Mouse (Mus musculus) kidney, adult 2 months (tissue): ENCODE measurements around the gene Adgrg2. TPM values are rescaled to one million over a fixed set of nuclear protein-coding genes. Genes with fewer than 3 reads are reported as not detected.

Experiments
- DNase-seq: peaks from one replicate; pipeline ENCODE4 v3.0.0; 2021
- H3K27ac ChIP-seq: fragments of 200-500 bp; 2 replicates; pipeline ENCODE4 v1.5.1; 2012; ENCODE audit warnings: low read depth, low read length, control low read depth, inconsistent platforms; ENCODE audit not compliant: insufficient read depth
- H3K27me3 ChIP-seq: fragments of 200-500 bp; replicated peaks from 2 replicates; pipeline ENCODE4 v1.6.1; 2012; ENCODE audit warnings: mild to moderate bottlenecking, moderate library complexity, low read length, inconsistent platforms; ENCODE audit not compliant: control insufficient read depth, insufficient read depth
- H3K36me3 ChIP-seq: fragments of 200-500 bp; 2 replicates; pipeline ENCODE4 v1.6.1; 2012; ENCODE audit warnings: mild to moderate bottlenecking, moderate library complexity, low read length, inconsistent platforms; ENCODE audit not compliant: control insufficient read depth, insufficient read depth
- H3K4me1 ChIP-seq: fragments of 200-500 bp; 2 replicates; pipeline ENCODE4 v1.6.1; 2011; ENCODE audit warnings: low read length; ENCODE audit not compliant: control insufficient read depth, insufficient read depth
- H3K4me3 ChIP-seq: fragments of 200-500 bp; 2 replicates; pipeline ENCODE4 v1.5.1; 2011; ENCODE audit warnings: mild to moderate bottlenecking, low read depth, low read length, control low read depth; ENCODE audit not compliant: insufficient read depth
- CTCF ChIP-seq: fragments of 200-500 bp; conservative IDR thresholded peaks from 2 replicates; pipeline ENCODE4 v1.5.1; 2011; ENCODE audit warnings: low read depth, mild to moderate bottlenecking, control low read depth, low read length, moderate library complexity, mixed read lengths; ENCODE audit not compliant: insufficient read depth, insufficient read length
- POLR2A ChIP-seq: fragments of 200-500 bp; IDR thresholded peaks from one replicate; pipeline ENCODE4 v1.6.1; 2011; ENCODE audit warnings: low read depth, low read length, control low read depth
- WGBS: fragments of 180-500 bp; shearing (Covaris S2); methylation state at CpG from one replicate; pipeline ENCODE4 v1.1.7; 2018; 5-methylcytosine and 5-hydroxymethylcytosine counted together
- polyA plus RNA-seq: library from polyadenylated mRNA; depleted of rRNA; stranded (reverse); fragments of >200 nt; gene quantifications from 2 replicates; pipeline ENCODE4 v1.2.3, GENCODE M21; 2012

Adgrg2 gene
- polyA plus RNA-seq, 1 experiment = 0.44 TPM

DNA sequence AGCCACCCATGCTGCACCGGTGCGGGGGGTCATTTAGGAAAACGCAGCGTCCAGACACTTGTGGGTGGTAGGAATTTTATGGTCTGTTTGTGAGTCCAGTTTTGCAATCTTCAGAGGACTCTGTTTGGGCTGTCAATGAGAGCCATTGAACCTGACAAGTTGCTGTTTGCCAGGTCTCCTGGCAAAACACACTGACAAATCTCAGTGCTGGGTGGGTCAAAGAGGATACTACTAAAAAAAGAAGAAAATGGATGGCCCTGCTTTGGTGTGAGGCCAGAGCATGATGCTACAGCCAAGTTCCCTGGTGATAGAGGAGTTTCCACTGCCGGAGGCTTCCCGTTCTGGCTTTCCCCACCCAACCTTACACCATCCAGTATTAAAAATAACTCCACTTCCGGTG lies 27.9 kb downstream of the Adgrg2 start:
- Histone ChIP-seq H3K4me1 (no peaks in the 10 kb centered on the region), H3K4me3 (no peak overlapping the region), H3K27ac (no peak overlapping the region), H3K27me3 (no peaks in the 10 kb centered on the region), H3K36me3 (no peaks in the 10 kb centered on the region)
- WGBS = 74% methylated on average over 7 of the region's 7 CpGs
- DNase-seq = no peak
- no peak for TF ChIP-seq POLR2A
- TF ChIP-seq CTCF = no peak

DNA sequence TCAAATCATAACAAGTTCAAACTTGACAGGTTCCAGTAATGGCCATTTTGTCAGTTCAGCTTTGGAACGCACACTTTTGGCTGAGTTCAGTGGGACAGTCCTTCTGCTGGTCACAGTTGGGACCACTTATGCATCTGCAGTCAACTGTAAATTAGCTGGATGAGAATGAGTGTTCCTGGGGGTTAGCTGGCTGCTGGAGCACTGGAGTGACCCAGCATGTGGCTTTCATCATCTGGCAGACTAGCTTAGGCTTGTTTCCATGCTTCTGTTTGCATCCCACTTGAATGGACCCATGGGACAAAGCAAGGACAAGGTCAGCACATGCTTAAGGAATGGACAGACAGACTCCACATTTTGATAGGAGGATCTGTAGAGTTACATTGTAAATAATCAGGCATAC lies 33.2 kb downstream of the Adgrg2 start:
- TF ChIP-seq CTCF (no peak), POLR2A (no peak)
- Histone ChIP-seq H3K4me1 (no peaks in the 10 kb centered on the region; the same call in 1 of the 2 replicates), H3K4me3 (no peak overlapping the region), H3K36me3 (no peaks in the 10 kb centered on the region), H3K27me3 (no peaks in the 10 kb centered on the region), H3K27ac (no peak overlapping the region)
- 84% methylated on average over 1 of the region's 1 CpGs for WGBS
- no peak for DNase-seq

DNA sequence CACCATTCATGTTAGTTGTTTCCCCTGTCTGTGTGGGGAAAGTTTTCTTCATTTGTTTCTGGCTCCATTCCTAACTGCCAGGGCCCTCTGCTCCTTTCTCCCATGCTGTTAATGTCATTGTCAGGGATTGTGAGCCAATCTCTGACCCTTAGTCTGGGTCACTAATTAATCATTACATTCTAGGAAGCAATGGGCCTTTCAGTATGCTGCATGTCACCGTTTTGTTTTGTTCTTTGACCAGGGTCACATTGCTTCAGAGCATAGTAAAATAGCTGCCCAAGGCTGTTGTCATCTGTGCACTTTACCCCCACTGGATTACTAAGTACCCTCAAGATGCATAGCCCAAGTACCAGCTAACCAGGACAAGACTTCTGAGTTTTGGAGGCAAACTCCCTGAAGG lies 36.0 kb downstream of the Adgrg2 start:
- 22% methylated on average over 1 of the region's 1 CpGs for WGBS
- Histone ChIP-seq H3K36me3 (no peaks in the 10 kb centered on the region), H3K4me3 (no peak overlapping the region), H3K27me3 (no peaks in the 10 kb centered on the region), H3K4me1 (no peaks in the 10 kb centered on the region; the same call in 1 of the 2 replicates), H3K27ac (peak overlapping the region; percentile 45)
- peak; percentile 79 for DNase-seq
- TF ChIP-seq POLR2A (no peak), CTCF (no peak)

DNA sequence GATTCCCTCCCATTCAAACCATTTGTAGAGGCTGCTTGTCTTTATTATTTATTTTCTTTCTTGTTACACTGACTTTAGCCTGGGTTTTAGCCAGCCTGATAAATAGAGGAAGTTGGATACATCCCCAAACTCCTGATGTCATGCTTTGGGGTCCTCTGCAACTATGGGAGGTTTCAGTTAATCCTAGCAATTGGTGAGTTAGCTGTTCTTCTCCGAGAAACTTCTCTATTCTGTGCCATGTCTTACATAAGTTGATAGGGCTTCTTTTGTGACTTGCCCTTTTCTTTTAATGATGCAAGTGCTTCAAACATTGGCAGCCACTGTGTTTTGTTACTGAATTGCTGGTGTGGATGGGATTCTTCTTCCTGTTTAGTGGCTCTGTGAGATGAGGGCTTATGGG lies 36.4 kb downstream of the Adgrg2 start:
- 54% methylated on average over 1 of the region's 1 CpGs for WGBS
- TF ChIP-seq POLR2A = no peak
- no peak for TF ChIP-seq CTCF
- Histone ChIP-seq H3K36me3 (no peaks in the 10 kb centered on the region), H3K27me3 (no peaks in the 10 kb centered on the region), H3K27ac (peak overlapping the region; percentile 45), H3K4me3 (no peak overlapping the region), H3K4me1 (no peaks in the 10 kb centered on the region; the same call in 1 of the 2 replicates)
- DNase-seq = peak; percentile 4

DNA sequence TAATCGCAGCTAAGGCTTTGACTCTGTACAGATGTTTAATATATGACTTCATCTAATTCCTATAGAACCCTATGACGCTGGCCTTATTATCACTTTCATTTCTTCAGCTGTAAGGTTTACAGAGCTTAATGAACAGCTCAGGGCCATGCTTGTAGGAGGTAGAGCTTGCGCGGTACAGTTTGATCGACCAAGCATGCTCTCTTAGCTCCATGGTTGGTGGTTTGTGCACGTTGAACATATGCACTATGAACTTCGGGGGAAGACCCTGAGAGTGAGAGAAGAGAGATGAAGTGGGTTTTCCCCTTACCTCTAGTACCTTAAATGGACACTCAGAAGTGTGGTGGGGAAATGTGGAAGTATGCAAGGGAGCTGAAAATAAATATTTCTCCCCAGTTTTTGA lies 41.7 kb downstream of the Adgrg2 start:
- TF ChIP-seq CTCF (no peak), POLR2A (no peak)
- 41% methylated on average over 7 of the region's 7 CpGs for WGBS
- no peak overlapping the region for H3K4me3 ChIP-seq
- H3K36me3 ChIP-seq = no peaks in the 10 kb centered on the region
- no peaks in the 10 kb centered on the region for H3K27me3 ChIP-seq
- H3K27ac ChIP-seq = no peak overlapping the region
- H3K4me1 ChIP-seq = no peaks in the 10 kb centered on the region
- DNase-seq = no peak

DNA sequence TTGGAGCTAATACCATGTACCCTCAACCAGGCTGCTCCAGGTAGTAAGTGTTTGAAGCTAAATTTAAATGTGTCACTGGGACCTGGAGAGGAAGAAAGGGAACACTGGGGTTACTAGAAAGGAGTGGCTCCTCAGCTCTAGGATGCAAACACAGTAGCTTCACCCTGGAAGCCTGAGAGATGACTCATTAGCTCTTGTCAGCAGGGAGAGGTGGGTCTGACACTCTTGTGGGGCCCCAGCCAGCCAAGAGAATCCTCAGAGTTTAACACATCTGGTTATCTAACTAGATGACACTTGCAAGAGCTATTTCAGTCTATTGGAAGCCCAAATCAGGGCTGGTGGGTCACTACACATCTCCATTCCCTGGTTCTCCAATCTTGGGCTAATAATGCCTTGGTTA lies 50.8 kb downstream of the Adgrg2 start:
- no peak for TF ChIP-seq CTCF
- TF ChIP-seq POLR2A = no peak
- no peak for DNase-seq
- H3K4me1 ChIP-seq = no peaks in the 10 kb centered on the region
- H3K36me3 ChIP-seq = no peaks in the 10 kb centered on the region
- no peak overlapping the region for H3K4me3 ChIP-seq
- no peaks in the 10 kb centered on the region for H3K27me3 ChIP-seq
- no peak overlapping the region for H3K27ac ChIP-seq

DNA sequence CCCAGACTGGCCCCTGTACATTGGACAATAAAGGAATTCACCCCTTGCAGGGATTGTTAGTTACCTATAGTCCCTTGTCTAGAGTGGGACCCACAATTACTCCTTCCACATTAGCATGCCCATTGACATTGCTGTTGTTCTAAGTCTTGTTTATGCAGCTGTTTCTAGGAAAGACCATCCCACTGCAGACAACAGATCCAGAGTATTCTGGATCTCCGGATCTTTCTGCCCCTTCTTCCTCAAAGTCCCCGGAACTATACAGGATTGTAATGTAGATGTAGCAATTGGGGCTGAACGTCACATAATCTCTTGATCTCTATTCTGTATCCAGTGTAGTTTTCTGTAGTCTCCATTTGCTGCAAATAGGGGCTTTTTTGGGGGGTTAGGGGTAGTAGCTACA lies 57.9 kb downstream of the Adgrg2 start:
- H3K4me1 ChIP-seq = no peaks in the 10 kb centered on the region
- no peaks in the 10 kb centered on the region for H3K27me3 ChIP-seq
- no peak for TF ChIP-seq POLR2A
- no peak for TF ChIP-seq CTCF
- no peaks in the 10 kb centered on the region for H3K36me3 ChIP-seq
- H3K27ac ChIP-seq = no peak overlapping the region
- H3K4me3 ChIP-seq = no peak overlapping the region
- no peak for DNase-seq
- 88% methylated on average over 3 of the region's 3 CpGs for WGBS

DNA sequence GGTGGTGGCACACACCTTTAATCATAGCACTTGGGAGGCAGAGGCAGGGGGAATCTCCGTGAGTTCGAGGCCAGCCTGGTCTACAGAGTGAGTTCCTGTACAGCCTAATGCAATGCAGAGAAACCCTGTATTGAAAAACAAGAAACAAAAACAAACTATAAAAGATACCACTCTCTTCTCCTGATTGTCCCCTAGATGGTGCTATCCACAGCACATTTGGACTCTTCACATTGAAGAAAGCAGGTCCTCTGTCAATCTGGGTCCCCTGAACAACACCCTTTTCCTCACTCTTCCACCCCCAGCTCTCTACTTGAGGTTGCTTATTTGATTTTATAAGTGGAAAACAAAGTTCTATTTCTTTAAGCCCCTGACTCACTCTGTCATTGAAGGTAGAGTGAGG lies 58.9 kb downstream of the Adgrg2 start:
- TF ChIP-seq POLR2A (no peak), CTCF (no peak)
- WGBS = 83% methylated on average over 2 of the region's 2 CpGs
- no peak overlapping the region for H3K4me3 ChIP-seq
- no peak overlapping the region for H3K27ac ChIP-seq
- no peaks in the 10 kb centered on the region for H3K27me3 ChIP-seq
- H3K36me3 ChIP-seq = no peaks in the 10 kb centered on the region
- no peaks in the 10 kb centered on the region for H3K4me1 ChIP-seq
- DNase-seq = peak; percentile 1
